Mouse (Mus musculus) monocyte, adult 59 days (primary cell): Measurements from ENCODE around the gene Gsn. TPM values are rescaled to one million over a fixed set of nuclear protein-coding genes. Genes with fewer than 3 reads are reported as not detected.

Experiments
- total RNA-seq, 2 experiments: library from RNA; stranded (reverse); gene quantifications; one replicate each; pipeline ENCODE4 v1.2.4; 2023

Gsn gene
- total RNA-seq: 10 to 100 TPM; 52.5 to 59.1 TPM

GRCm38 (mm10) chr2:35255885-35256833 is at the start of gene Gsn:
Gene Gsn, plus strand, starts transcription at chr2:35256380.

GRCm38 (mm10) chr2:35336388-35337280 is 80.5 kb downstream of the Gsn start, which contains the start of gene Stom:
Gene Stom, minus strand, starts transcription at chr2:35336976.

Other genes with a start within 250 kb of the Gsn start
- not detected for gene Hc, start 194.9 kb upstream of the Gsn start, total RNA-seq
- 1 to 10 TPM in 1 of 2 experiments, under 1 TPM in 1; 0.82 to 1.0 TPM for gene AI182371, start 154.8 kb upstream of the Gsn start, total RNA-seq
- 10 to 100 TPM; 77.9 to 78.8 TPM for gene Cntrl, start 146.9 kb upstream of the Gsn start, total RNA-seq
- 100 to 1,000 TPM; 220 to 226 TPM for gene Rab14, start 55.3 kb upstream of the Gsn start, total RNA-seq
- 100 to 1,000 TPM; 143 to 190 TPM for gene Stom, start 80.6 kb downstream of the Gsn start, total RNA-seq
- gene 4930568D16Rik, start 111.3 kb downstream of the Gsn start, total RNA-seq: not detected
- gene 4930402F06Rik, start 140.8 kb downstream of the Gsn start, total RNA-seq: not detected
- 100 to 1,000 TPM; 104 to 109 TPM for gene Ggta1, start 206.9 kb downstream of the Gsn start, total RNA-seq